Mouse (Mus musculus): ENCODE results near the gene Gm20696. TPM values are rescaled to one million over a fixed set of nuclear protein-coding genes. Genes with fewer than 3 reads are reported as not detected.

Gm20696 gene
- total and polyA plus RNA-seq, 2 experiments from 2014 or later, result 2.5 to 3.6 TPM

- Histone ChIP-seq H3K27ac (no peak overlapping the region), H3K9me3 (ENCODE audit: low read length) (no peaks in the 10 kb centered on the region), H3K4me1 (ENCODE audit: insufficient read depth, low read length) (no peaks in the 10 kb centered on the region), H3K4me2 (ENCODE audit: low read depth, low read length) (no peak overlapping the region), H3K27me3 (ENCODE audit: insufficient read depth, low read length) (no peaks in the 10 kb centered on the region), H3K9ac (replicated peaks; ENCODE audit: low read length) (no peak overlapping the region), H3K36me3 (ENCODE audit: insufficient read depth, low read length) (no peaks in the 10 kb centered on the region), H3K4me3 (ENCODE audit: low read length) (no peak overlapping the region)
- ATAC-seq (no peak), DNase-seq (ENCODE audit: low spot score) (no peak)
- 90% methylated on average over 6 of the region's 6 CpGs for WGBS
- no peak for TF ChIP-seq CTCF (IDR thresholded peaks at IDR 0.05; ENCODE audit: low read depth)
Observed at GRCm38 (mm10) chr6:99401801-99402200, 264.8 kb downstream of the Gm20696 start.

- no peak for DNase-seq (ENCODE audit: low spot score)
- 60% methylated on average over 2 of the region's 2 CpGs for WGBS
Observed at GRCm38 (mm10) chr6:99401211-99401610, 265.4 kb downstream of the Gm20696 start.

GRCm38 (mm10) chr6:99395745-99396144, 270.9 kb downstream of the Gm20696 start:
- H3K4me1 ChIP-seq (ENCODE audit: insufficient read depth, low read length), result no peaks in the 10 kb centered on the region
- no peaks in the 10 kb centered on the region for H3K27me3 ChIP-seq (ENCODE audit: insufficient read depth, low read length)
- H3K4me2 ChIP-seq (ENCODE audit: low read depth, low read length), result no peak overlapping the region
- TF ChIP-seq CTCF (IDR thresholded peaks at IDR 0.05; ENCODE audit: low read depth), result no peak
- H3K27ac ChIP-seq, result no peak overlapping the region
- ATAC-seq (no peak), DNase-seq (ENCODE audit: low spot score) (no peak)
- H3K36me3 ChIP-seq (ENCODE audit: insufficient read depth, low read length), result no peaks in the 10 kb centered on the region
- WGBS, result 64% methylated on average over 12 of the region's 12 CpGs
- no peak overlapping the region for H3K4me3 ChIP-seq (ENCODE audit: low read length)
- H3K9me3 ChIP-seq (ENCODE audit: low read length), result no peaks in the 10 kb centered on the region
- H3K9ac ChIP-seq (replicated peaks; ENCODE audit: low read length), result no peak overlapping the region

More at GRCm38 (mm10) chr6:99401211-99401610, 265.4 kb downstream of the Gm20696 start:
- no peak for TF ChIP-seq CTCF (IDR thresholded peaks at IDR 0.05; ENCODE audit: low read depth)
- H3K4me3 ChIP-seq (ENCODE audit: low read length), result no peak overlapping the region
- H3K4me1 ChIP-seq (ENCODE audit: insufficient read depth, low read length), result no peaks in the 10 kb centered on the region
- H3K4me2 ChIP-seq (ENCODE audit: low read depth, low read length), result no peak overlapping the region
- no peaks in the 10 kb centered on the region for H3K27me3 ChIP-seq (ENCODE audit: insufficient read depth, low read length)
- H3K9me3 ChIP-seq (ENCODE audit: low read length), result no peaks in the 10 kb centered on the region
- no peak overlapping the region for H3K27ac ChIP-seq
- no peak overlapping the region for H3K9ac ChIP-seq (replicated peaks; ENCODE audit: low read length)
- H3K36me3 ChIP-seq (ENCODE audit: insufficient read depth, low read length), result no peaks in the 10 kb centered on the region
- ATAC-seq, result no peak

GRCm38 (mm10) chr6:99394801-99395200, 271.8 kb downstream of the Gm20696 start:
- Histone ChIP-seq H3K9ac (replicated peaks; ENCODE audit: low read length) (no peak overlapping the region), H3K36me3 (ENCODE audit: insufficient read depth, low read length) (no peaks in the 10 kb centered on the region), H3K27me3 (ENCODE audit: insufficient read depth, low read length) (no peaks in the 10 kb centered on the region), H3K27ac (no peak overlapping the region), H3K4me2 (ENCODE audit: low read depth, low read length) (no peak overlapping the region), H3K4me1 (ENCODE audit: insufficient read depth, low read length) (no peaks in the 10 kb centered on the region), H3K4me3 (ENCODE audit: low read length) (no peak overlapping the region), H3K9me3 (ENCODE audit: low read length) (no peaks in the 10 kb centered on the region)
- DNase-seq (ENCODE audit: low spot score) (no peak), ATAC-seq (no peak)
- 73% methylated on average over 5 of the region's 5 CpGs for WGBS
- TF ChIP-seq CTCF (IDR thresholded peaks at IDR 0.05; ENCODE audit: low read depth), result no peak

- Histone ChIP-seq H3K4me3 (ENCODE audit: low read length) (no peak overlapping the region), H3K9ac (replicated peaks; ENCODE audit: low read length) (no peak overlapping the region), H3K27ac (no peak overlapping the region), H3K4me1 (ENCODE audit: insufficient read depth, low read length) (no peaks in the 10 kb centered on the region), H3K27me3 (ENCODE audit: insufficient read depth, low read length) (no peaks in the 10 kb centered on the region), H3K9me3 (ENCODE audit: low read length) (no peaks in the 10 kb centered on the region), H3K4me2 (ENCODE audit: low read depth, low read length) (no peak overlapping the region), H3K36me3 (ENCODE audit: insufficient read depth, low read length) (no peaks in the 10 kb centered on the region)
- DNase-seq (ENCODE audit: low spot score), result no peak
- WGBS, result 92% methylated on average over 6 of the region's 6 CpGs
- no peak for ATAC-seq
- TF ChIP-seq CTCF (IDR thresholded peaks at IDR 0.05; ENCODE audit: low read depth), result no peak
Observed at GRCm38 (mm10) chr6:99392484-99392883, 274.1 kb downstream of the Gm20696 start.

GRCm38 (mm10) chr6:99388741-99389675, 277.6 kb downstream of the Gm20696 start:
- Histone ChIP-seq H3K27ac (no peak overlapping the region), H3K9me3 (ENCODE audit: low read length) (no peaks in the 10 kb centered on the region), H3K4me2 (ENCODE audit: low read depth, low read length) (no peak overlapping the region), H3K9ac (replicated peaks; ENCODE audit: low read length) (no peak overlapping the region), H3K27me3 (ENCODE audit: insufficient read depth, low read length) (no peaks in the 10 kb centered on the region), H3K4me3 (ENCODE audit: low read length) (no peak overlapping the region), H3K4me1 (ENCODE audit: insufficient read depth, low read length) (no peaks in the 10 kb centered on the region), H3K36me3 (ENCODE audit: insufficient read depth, low read length) (no peaks in the 10 kb centered on the region)
- TF ChIP-seq CTCF (IDR thresholded peaks at IDR 0.05; ENCODE audit: low read depth), result no peak
- WGBS, result 76% methylated on average over 19 of the region's 19 CpGs
- no peak for DNase-seq (ENCODE audit: low spot score)
- no peak for ATAC-seq

- no peak for ATAC-seq
- WGBS, result 92% methylated on average over 5 of the region's 5 CpGs
- TF ChIP-seq CTCF (IDR thresholded peaks at IDR 0.05; ENCODE audit: low read depth), result no peak
Observed at GRCm38 (mm10) chr6:99388023-99388422, 278.6 kb downstream of the Gm20696 start.

More at GRCm38 (mm10) chr6:99388023-99388422, 278.6 kb downstream of the Gm20696 start:
- H3K9me3 ChIP-seq (ENCODE audit: low read length), result no peaks in the 10 kb centered on the region
- no peaks in the 10 kb centered on the region for H3K27me3 ChIP-seq (ENCODE audit: insufficient read depth, low read length)
- no peak for DNase-seq (ENCODE audit: low spot score)
- H3K4me1 ChIP-seq (ENCODE audit: insufficient read depth, low read length), result no peaks in the 10 kb centered on the region
- H3K36me3 ChIP-seq (ENCODE audit: insufficient read depth, low read length), result no peaks in the 10 kb centered on the region
- H3K4me2 ChIP-seq (ENCODE audit: low read depth, low read length), result no peak overlapping the region
- H3K4me3 ChIP-seq (ENCODE audit: low read length), result no peak overlapping the region
- H3K9ac ChIP-seq (replicated peaks; ENCODE audit: low read length), result no peak overlapping the region
- H3K27ac ChIP-seq, result no peak overlapping the region

Measured in hindbrain, postnatal 0 days (tissue).